Comparison of ENCODE assay signal across 8 mouse cellular contexts in the genomic region with DNA sequence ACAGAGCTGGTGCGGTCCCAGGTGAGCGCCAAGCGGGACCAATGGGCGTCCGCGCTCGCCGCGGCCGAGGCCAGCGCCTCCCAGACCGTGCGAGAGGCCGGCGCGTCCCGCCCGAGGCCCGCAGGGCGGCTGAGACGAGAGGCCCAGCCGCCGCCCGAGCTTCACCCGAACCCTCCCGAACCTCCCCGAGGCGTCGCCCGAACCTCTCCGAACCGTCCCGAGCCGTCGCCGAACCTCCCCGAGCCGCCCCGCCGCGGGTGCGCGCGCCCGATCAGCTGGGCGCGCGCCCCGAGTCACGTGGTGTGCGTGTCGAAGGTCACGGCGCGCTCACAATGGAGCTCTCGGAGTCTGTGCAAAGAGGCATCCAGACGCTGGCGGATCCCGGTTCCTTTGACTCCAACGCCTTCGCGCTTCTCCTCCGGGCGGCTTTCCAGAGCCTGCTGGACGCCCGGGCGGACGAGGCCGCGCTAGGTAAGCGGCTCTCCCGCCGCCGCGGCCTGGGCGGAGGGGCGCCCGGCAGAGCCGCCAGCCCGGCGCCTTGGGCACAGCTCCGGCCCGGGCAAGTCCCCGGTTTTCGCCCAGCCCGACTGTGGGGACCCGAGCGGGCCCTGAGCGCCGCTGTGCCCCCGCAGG. TPM values are rescaled to one million over a fixed set of nuclear protein-coding genes. Genes with fewer than 3 reads are reported as not detected.
DNase-seq lines count a peak whose midpoint lies in the region; ATAC-seq and TF ChIP-seq lines count a peak whose summit lies in the region.

Commd3 (plus strand) TSS at position 252 of the 633 bp plus-strand sequence.

- intact Hi-C loops in heart, adult 2 months (cut with DNase I), result loop anchor here (1.0 to 5.0 kb wide), 2 partner anchors 65 to 85 kb away; no protein-coding TSS in a partner anchor

- no peak for TF ChIP-seq CTCF in heart, adult 2 months (IDR thresholded peaks at IDR 0.05)
- no peak for TF ChIP-seq CTCF in spleen, adult 2 months (IDR thresholded peaks at IDR 0.05; ENCODE audit: extremely low read depth, insufficient read depth, insufficient read length, insufficient replicate concordance)

- 0% methylated on average over 24 of the region's 91 CpGs for WGBS in embryonic facial prominence, embryonic 14.5 days
- WGBS in heart, adult 2 months, result under 1% methylated on average over 90 of the region's 91 CpGs
- WGBS in limb, embryonic 14.5 days, result 0% methylated on average over 42 of the region's 91 CpGs
- WGBS in midbrain, embryonic 16.5 days, result under 1% methylated on average over 80 of the region's 91 CpGs
- WGBS in spleen, adult 2 months, result under 1% methylated on average over 90 of the region's 91 CpGs

- peaks cover 5% of the 10 kb centered on the region; the same call in 1 of the 2 replicates for H3K27me3 ChIP-seq in embryonic facial prominence, embryonic 14.5 days (replicated peaks; ENCODE audit: control insufficient read depth, insufficient read depth, low read length)
- no peaks in the 10 kb centered on the region for H3K27me3 ChIP-seq in heart, adult 2 months (ENCODE audit: control insufficient read depth, insufficient read depth, low read length)
- H3K27me3 ChIP-seq in limb, embryonic 14.5 days (ENCODE audit: control insufficient read depth, insufficient read depth, low read length), result peaks cover 4% of the 10 kb centered on the region; the same call in 1 of the 2 replicates
- H3K27me3 ChIP-seq in midbrain, embryonic 16.5 days (ENCODE audit: control insufficient read depth, insufficient read depth, low read depth, low read length), result peaks cover 5% of the 10 kb centered on the region; the same call in 1 of the 2 replicates
- peaks cover 5% of the 10 kb centered on the region for H3K27me3 ChIP-seq in spleen, adult 2 months (ENCODE audit: control insufficient read depth, insufficient read depth, low read length)

- TF ChIP-seq POLR2A in heart, adult 2 months (IDR thresholded peaks at IDR 0.05; ENCODE audit: insufficient read depth, low read depth, low read length), result peak; percentile 76
- TF ChIP-seq POLR2A in limb, embryonic 14.5 days (IDR thresholded peaks at IDR 0.05; ENCODE audit: borderline replicate concordance, extremely low read depth, insufficient read depth, insufficient read length), result 0 out of 2 replicates have a peak, but pooled peaks have one; percentile 58
- TF ChIP-seq POLR2A in spleen, adult 2 months (IDR thresholded peaks at IDR 0.05; ENCODE audit: low read depth, low read length), result peak; percentile 61

- peak within 1 kb of the TSS; percentile 96 for H3K27ac ChIP-seq in embryonic facial prominence, embryonic 14.5 days (replicated peaks; ENCODE audit: low read depth, low read length)
- peak within 1 kb of the TSS; percentile 88 for H3K27ac ChIP-seq in heart, adult 2 months
- H3K27ac ChIP-seq in limb, embryonic 14.5 days (replicated peaks; ENCODE audit: low read depth, low read length), result peak within 1 kb of the TSS; percentile 96
- H3K27ac ChIP-seq in midbrain, embryonic 16.5 days (ENCODE audit: low read length), result peak within 1 kb of the TSS; percentile 98
- peak within 1 kb of the TSS; percentile 92 for H3K27ac ChIP-seq in spleen, adult 2 months (ENCODE audit: insufficient read depth, low read length)

- peak; percentile 95 for DNase-seq in layer of hippocampus, adult 11-12 months (ENCODE audit: low spot score)
- no peak for DNase-seq in layer of hippocampus, adult 9-10 months (ENCODE audit: low spot score)
- DNase-seq in embryonic facial prominence, embryonic 14.5 days (ENCODE audit: low spot score), result peak; percentile 94
- peak; percentile 96 to 99 for DNase-seq in heart, adult 2 months
- DNase-seq in kidney, adult 8-10 months, result peak; percentile 90 to 94
- peak; percentile 80 for DNase-seq in limb, embryonic 14.5 days (ENCODE audit: low spot score)
- DNase-seq in spleen, adult 2 months (ENCODE audit: low read depth in 1 of 2, low spot score in 2 of 2), result peak; percentile 82

- no peaks in the 10 kb centered on the region for H3K9me3 ChIP-seq in embryonic facial prominence, embryonic 14.5 days (ENCODE audit: control insufficient read depth, low read length)
- no peaks in the 10 kb centered on the region for H3K9me3 ChIP-seq in limb, embryonic 14.5 days (ENCODE audit: control insufficient read depth, low read length)
- no peaks in the 10 kb centered on the region for H3K9me3 ChIP-seq in midbrain, embryonic 16.5 days (replicated peaks; ENCODE audit: control insufficient read depth, low read length, poor library complexity, severe bottlenecking)

- peaks cover 5% of the 10 kb centered on the region; the same call in 1 of the 2 replicates for H3K4me1 ChIP-seq in embryonic facial prominence, embryonic 14.5 days (ENCODE audit: control insufficient read depth, insufficient read depth, low read length)
- no peaks in the 10 kb centered on the region; the same call in none of the 2 replicates for H3K4me1 ChIP-seq in heart, adult 2 months (ENCODE audit: control insufficient read depth, insufficient read depth, low read length)
- peaks cover 10% of the 10 kb centered on the region; the same call in 1 of the 2 replicates for H3K4me1 ChIP-seq in limb, embryonic 14.5 days (ENCODE audit: control insufficient read depth, insufficient read depth, low read length)
- peaks cover 13% of the 10 kb centered on the region for H3K4me1 ChIP-seq in midbrain, embryonic 16.5 days (ENCODE audit: control insufficient read depth, insufficient read depth, low read length)
- H3K4me1 ChIP-seq in spleen, adult 2 months (ENCODE audit: control insufficient read depth, insufficient read depth, insufficient read length), result peaks cover 2% of the 10 kb centered on the region

- H3K36me3 ChIP-seq in embryonic facial prominence, embryonic 14.5 days (ENCODE audit: control insufficient read depth, insufficient read depth, low read length), result no peaks in the 10 kb centered on the region
- peaks cover 2% of the 10 kb centered on the region; the same call in 1 of the 2 replicates for H3K36me3 ChIP-seq in heart, adult 2 months (ENCODE audit: control insufficient read depth, insufficient read depth, low read length)
- no peaks in the 10 kb centered on the region for H3K36me3 ChIP-seq in limb, embryonic 14.5 days (ENCODE audit: control insufficient read depth, insufficient read depth, low read length)
- no peaks in the 10 kb centered on the region for H3K36me3 ChIP-seq in midbrain, embryonic 16.5 days (ENCODE audit: control insufficient read depth, insufficient read depth, low read length)
- H3K36me3 ChIP-seq in spleen, adult 2 months (ENCODE audit: control insufficient read depth, insufficient read depth, low read length), result no peaks in the 10 kb centered on the region

- TF ChIP-seq EP300 in heart, adult 2 months (IDR thresholded peaks at IDR 0.05; ENCODE audit: insufficient read depth, low read depth, low read length), result no peak

- peak within 1 kb of the TSS; percentile 85 for H3K4me3 ChIP-seq in embryonic facial prominence, embryonic 14.5 days (ENCODE audit: low read depth, low read length)
- peak within 1 kb of the TSS; percentile 94 for H3K4me3 ChIP-seq in heart, adult 2 months
- H3K4me3 ChIP-seq in limb, embryonic 14.5 days (replicated peaks; ENCODE audit: low read length), result peak within 1 kb of the TSS; percentile 97
- H3K4me3 ChIP-seq in midbrain, embryonic 16.5 days (ENCODE audit: low read depth, low read length), result peak within 1 kb of the TSS; percentile 93
- H3K4me3 ChIP-seq in spleen, adult 2 months (ENCODE audit: extremely low read depth, insufficient read depth, insufficient read length), result peak within 1 kb of the TSS; percentile 85

- ATAC-seq in embryonic facial prominence, embryonic 14.5 days (ENCODE audit: low read depth), result peak; percentile 91
- ATAC-seq in limb, embryonic 14.5 days (ENCODE audit: low FRiP score, low read depth), result peak; percentile 85
- ATAC-seq in midbrain, embryonic 16.5 days, result peak; percentile 93

- peak within 1 kb of the TSS; percentile 82 for H3K4me2 ChIP-seq in embryonic facial prominence, embryonic 14.5 days (ENCODE audit: low read depth, low read length)
- H3K4me2 ChIP-seq in limb, embryonic 14.5 days (replicated peaks; ENCODE audit: low read depth, low read length, severe bottlenecking), result peak within 1 kb of the TSS; percentile 85
- H3K4me2 ChIP-seq in midbrain, embryonic 16.5 days (ENCODE audit: low read length), result peak within 1 kb of the TSS; percentile 85

- peak within 1 kb of the TSS; percentile 98 for H3K9ac ChIP-seq in embryonic facial prominence, embryonic 14.5 days (ENCODE audit: low read depth, low read length)
- peak within 1 kb of the TSS; percentile 97 for H3K9ac ChIP-seq in heart, adult 2 months (ENCODE audit: low read depth, low read length)
- H3K9ac ChIP-seq in limb, embryonic 14.5 days (ENCODE audit: low read depth, low read length, severe bottlenecking), result peak within 1 kb of the TSS; percentile 98
- peak within 1 kb of the TSS; percentile 99 for H3K9ac ChIP-seq in midbrain, embryonic 16.5 days (ENCODE audit: low read depth, low read length)

- no peaks in the 10 kb centered on the region for H3K79me2 ChIP-seq in heart, adult 2 months (replicated peaks; ENCODE audit: control insufficient read depth, insufficient read depth, low read length)

RNA-seq across cellular contexts. Expression of gene Commd3, which starts in this region (rescaled TPM):
- 195 and 218 TPM in 2 replicates for polyA plus RNA-seq in embryonic facial prominence, embryonic 14.5 days (2014; fragmentation: Nextera tagmentation; extraction: Ambion mirVana)
- total RNA-seq in heart, adult 2 months (2021), result 100 to 1,000 TPM in 1 of 2 experiments, 10 to 100 TPM in 1; 95.0 to 102 TPM
- polyA plus RNA-seq in heart, adult 2 months (2012; rRNA removed), result 53.1 and 87.5 TPM in 2 replicates
- 116 and 146 TPM in 2 replicates for polyA plus RNA-seq in limb, embryonic 14.5 days (2012; rRNA removed)
- 233 and 244 TPM in 2 replicates for polyA plus RNA-seq in limb, embryonic 14.5 days (2014; fragmentation: Nextera tagmentation; extraction: Ambion mirVana)
- polyA plus RNA-seq in midbrain, embryonic 16.5 days (2015; fragmentation: Nextera tagmentation; extraction: Ambion mirVana), result 188 and 194 TPM in 2 replicates
- polyA plus RNA-seq in spleen, adult 2 months (2012; rRNA removed), result 19.3 and 20.2 TPM in 2 replicates
